Mouse (Mus musculus) left cerebral cortex, adult 18-20 months (tissue): ENCODE results near the gene Traf3ip1. TPM values are rescaled to one million over a fixed set of nuclear protein-coding genes. Genes with fewer than 3 reads are reported as not detected.
"Not testable (repeated sequence)": the region's sequence is repeated elsewhere in the genome, so short reads cannot be mapped to it uniquely, and the experiment has no call there.

ENCODE experiments used
- DNase-seq, 2 experiments: peaks; one replicate each; pipeline ENCODE4 v3.0.0; 2021 to 2022; ENCODE audit warnings: low spot score in 2 of 2, mixed read lengths in 1 of 2
- total RNA-seq, 2 experiments: library from RNA; stranded (reverse); gene quantifications; 2 replicates each; pipeline ENCODE4 v1.2.3; 2021

Gene Traf3ip1
- total RNA-seq, 2 experiments from 2014 or later = 13.4 to 16.0 TPM

GRCm38 (mm10) chr1:91464436-91464835 lies 30.0 kb upstream of the Traf3ip1 start:
- no peak for DNase-seq

- no peak for DNase-seq
Observed at GRCm38 (mm10) chr1:91465244-91465643, 29.2 kb upstream of the Traf3ip1 start.

- DNase-seq = no peak
Observed at GRCm38 (mm10) chr1:91466186-91466585, 28.3 kb upstream of the Traf3ip1 start.

GRCm38 (mm10) chr1:91469888-91470419 lies 24.5 kb upstream of the Traf3ip1 start:
- DNase-seq = no peak

DNA sequence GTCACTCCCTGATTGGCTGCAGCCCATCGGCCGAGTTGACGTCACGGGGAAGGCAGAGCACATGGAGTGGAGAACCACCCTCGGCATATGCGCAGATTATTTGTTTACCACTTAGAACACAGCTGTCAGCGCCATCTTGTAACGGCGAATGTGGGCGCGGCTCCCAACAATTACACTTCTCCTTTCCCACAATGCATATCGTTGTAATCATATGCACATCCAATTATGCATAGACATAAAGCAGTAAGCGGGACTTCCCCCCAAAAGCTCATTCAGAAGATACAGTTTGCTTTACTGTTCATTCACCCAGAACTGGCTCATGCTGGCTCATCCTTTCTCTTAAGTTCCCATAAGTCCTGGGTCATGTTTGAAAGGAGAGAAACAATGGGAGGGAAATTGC lies 16.3 kb upstream of the Traf3ip1 start:
- not testable (repeated sequence) for DNase-seq

GRCm38 (mm10) chr1:91478958-91479357 lies 15.5 kb upstream of the Traf3ip1 start:
- DNase-seq = no peak

- no peak for DNase-seq
Observed at GRCm38 (mm10) chr1:91482616-91483211, 11.7 kb upstream of the Traf3ip1 start.

GRCm38 (mm10) chr1:91483304-91484010 lies 11.0 kb upstream of the Traf3ip1 start:
- DNase-seq = peak; percentile 79 to 92

DNA sequence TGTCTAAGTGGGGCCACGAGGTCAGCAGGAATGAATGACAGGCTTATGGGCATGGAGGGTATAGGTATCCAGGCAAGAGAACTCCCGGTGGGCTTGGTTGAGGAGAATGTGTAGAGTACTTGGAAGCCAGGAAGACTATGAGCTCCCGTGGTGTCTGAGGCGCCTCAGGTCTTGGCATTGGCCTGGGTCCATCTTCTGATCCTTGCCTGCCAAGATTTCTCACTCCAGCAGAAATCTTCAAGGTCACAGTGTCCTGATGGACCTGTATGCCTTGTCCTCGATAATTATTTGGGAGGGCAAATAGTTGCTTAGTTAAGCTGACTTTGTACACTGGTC lies 10.5 kb upstream of the Traf3ip1 start:
- no peak for DNase-seq

- DNase-seq = no peak
Observed at GRCm38 (mm10) chr1:91485422-91485821, 9.0 kb upstream of the Traf3ip1 start.

- no peak for DNase-seq
Observed at GRCm38 (mm10) chr1:91486165-91486564, 8.3 kb upstream of the Traf3ip1 start.

DNA sequence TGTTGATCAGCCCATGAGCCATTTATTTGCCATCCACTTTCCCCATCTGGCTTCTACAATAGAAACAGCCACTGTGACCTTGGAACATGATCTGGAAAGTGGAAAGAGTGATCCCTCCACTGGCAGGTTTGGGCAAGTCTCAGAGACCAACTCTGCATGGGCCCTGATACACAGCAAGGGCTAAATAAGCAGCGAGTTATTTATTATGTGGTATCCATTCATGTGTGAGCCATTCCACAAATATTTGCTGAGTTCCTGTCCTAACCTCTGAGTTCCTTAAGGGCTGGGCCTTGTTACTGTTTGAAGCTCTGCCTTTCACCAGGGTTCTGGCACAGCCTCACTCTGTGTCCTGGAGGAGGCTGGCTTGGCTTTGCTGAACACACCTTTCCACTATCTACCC lies 4.1 kb upstream of the Traf3ip1 start:
- no peak for DNase-seq

DNA sequence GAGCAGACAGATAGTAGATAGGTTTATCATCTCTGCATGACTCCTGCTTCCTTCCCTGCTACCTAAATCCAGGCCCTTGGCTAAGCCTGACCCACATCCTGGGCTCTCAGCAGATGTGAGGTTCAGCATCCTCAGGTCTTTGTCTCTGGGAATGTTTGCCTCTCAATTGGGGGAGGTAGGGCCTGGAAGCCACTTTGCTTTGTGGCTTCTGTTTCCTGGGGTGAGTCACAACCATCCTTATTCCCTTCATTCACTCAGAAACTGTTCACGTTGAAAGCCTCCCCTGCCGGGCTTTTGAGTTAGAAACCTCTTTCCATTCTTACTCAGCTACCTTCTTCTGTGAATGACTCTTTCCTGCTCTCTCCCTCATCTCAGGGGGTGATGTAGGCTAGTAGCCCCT lies 1.7 kb upstream of the Traf3ip1 start:
- no peak for DNase-seq

DNA sequence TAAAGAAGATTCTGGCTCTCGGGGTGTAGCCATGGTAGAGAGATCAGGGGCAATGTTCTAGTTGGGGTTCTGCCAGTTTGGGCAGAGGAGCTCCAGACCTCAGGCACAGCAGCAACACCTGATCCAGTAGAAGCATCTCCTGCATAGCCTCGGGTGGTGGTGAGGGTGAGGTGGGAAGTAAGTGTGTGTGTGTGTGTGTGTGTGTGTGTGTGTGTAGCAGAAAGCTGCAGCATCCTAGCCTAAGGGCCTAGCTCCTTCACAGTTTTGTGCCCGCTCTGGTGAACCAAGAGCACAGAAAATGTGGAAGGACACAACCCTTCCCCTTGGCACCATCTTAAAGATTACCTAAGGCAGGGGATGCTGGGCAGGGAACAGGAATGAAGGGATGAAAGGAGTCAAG lies 509 bp upstream of the Traf3ip1 start:
- no peak for DNase-seq

GRCm38 (mm10) chr1:91495321-91495720 lies 874 bp downstream of the Traf3ip1 start:
- no peak for DNase-seq

GRCm38 (mm10) chr1:91498579-91498978 lies 4.1 kb downstream of the Traf3ip1 start:
- DNase-seq = no peak

- no peak for DNase-seq
Observed at GRCm38 (mm10) chr1:91504615-91505014, 10.2 kb downstream of the Traf3ip1 start.

DNA sequence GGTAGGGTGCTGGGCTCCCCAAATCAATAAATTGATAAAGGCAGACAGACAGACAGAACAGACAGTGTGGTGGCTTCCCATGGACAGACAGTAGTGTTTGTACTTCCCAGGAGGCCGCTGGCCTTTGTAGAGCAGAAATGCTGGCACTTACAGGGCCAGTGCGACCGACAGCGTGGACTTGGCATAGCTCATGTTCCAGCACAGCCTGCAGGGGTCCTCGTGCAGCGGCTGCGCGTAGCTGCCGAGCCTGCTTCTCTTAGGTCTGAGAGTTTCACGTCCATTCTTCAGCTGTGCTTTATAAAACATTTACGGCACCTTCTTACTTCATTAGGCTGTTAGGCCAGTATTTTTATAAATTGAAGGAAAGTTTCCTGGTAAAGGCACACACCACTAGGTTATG lies 20.5 kb downstream of the Traf3ip1 start:
- DNase-seq = no peak

DNA sequence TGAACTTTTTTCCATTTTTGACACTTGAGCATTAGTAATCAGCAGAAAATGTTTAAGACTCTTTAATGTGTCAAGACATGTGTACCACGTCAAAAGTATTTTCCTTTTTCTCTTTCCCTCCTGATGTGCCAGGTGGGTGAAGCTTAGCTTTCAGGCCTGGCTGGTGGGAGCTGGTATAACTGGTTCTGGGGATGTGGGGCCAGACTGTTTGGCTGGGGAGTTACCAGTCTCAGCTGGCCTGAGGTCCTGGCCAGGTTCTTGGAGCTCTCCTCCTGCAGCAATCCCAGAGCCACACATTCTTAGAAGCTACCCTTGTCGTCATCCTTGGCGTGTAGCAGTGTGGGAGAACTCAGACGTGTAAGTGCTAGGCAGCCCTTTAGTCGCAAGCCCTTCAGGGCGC lies 21.2 kb downstream of the Traf3ip1 start:
- DNase-seq = no peak

- DNase-seq = peak; percentile 55 to 68
Observed at GRCm38 (mm10) chr1:91523759-91524158, 29.3 kb downstream of the Traf3ip1 start.

- no peak for DNase-seq
Observed at GRCm38 (mm10) chr1:91525838-91526237, 31.4 kb downstream of the Traf3ip1 start.

DNA sequence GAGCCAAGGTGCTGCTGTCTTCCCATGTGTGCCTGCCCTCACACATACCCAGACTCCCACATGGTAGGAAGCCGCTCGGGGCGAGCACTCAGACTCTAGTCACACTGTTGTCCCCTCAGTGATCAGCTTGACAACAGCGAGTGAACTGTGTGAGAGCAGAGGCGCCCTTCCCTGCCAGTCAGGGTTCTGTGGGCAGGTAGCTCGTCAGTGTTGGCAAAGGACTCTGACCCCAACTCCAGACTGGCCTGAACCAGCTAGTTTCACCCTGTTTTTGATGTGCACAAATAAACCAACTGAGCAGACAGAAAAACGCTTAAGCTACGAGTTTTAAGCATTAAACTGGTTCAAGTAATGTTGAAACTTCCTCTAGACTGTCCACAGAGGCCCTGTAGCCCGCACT lies 35.7 kb downstream of the Traf3ip1 start:
- DNase-seq = no peak

GRCm38 (mm10) chr1:91532243-91532642 lies 37.8 kb downstream of the Traf3ip1 start:
- no peak for DNase-seq
